ENCODE assay signal across 8 mouse cellular contexts in genomic region chr5:115799016-115799894, GRCm38 (mm10). TPM values are rescaled to one million over a fixed set of nuclear protein-coding genes. Genes with fewer than 3 reads are reported as not detected.
DNase-seq lines count a peak whose midpoint lies in the region; ATAC-seq and TF ChIP-seq lines count a peak whose summit lies in the region.
"Had no signal": no experiment of that assay in that cellular context is flagged by ENCODE, and none has a peak within 500 bp of the region (broad histone marks: within the 10 kb centered on the region; RNA-seq: fewer than 3 reads in every experiment).

No protein-coding gene starts in this region.

- ATAC-seq in heart, embryonic 16.5 days (replicated peaks; ENCODE audit: extremely low read depth, insufficient read depth, low FRiP score) = no peak
- peak; percentile 68 for ATAC-seq in megakaryocyte, adult 5-6 weeks (ENCODE audit: poor library complexity, severe bottlenecking)
- no peak for ATAC-seq in neural tube, embryonic 15.5 days (ENCODE audit: low FRiP score)

- H3K9me3 ChIP-seq in heart, embryonic 16.5 days (replicated peaks; ENCODE audit: control insufficient read depth, low read length) = no peaks in the 10 kb centered on the region
- H3K9me3 ChIP-seq in neural tube, embryonic 15.5 days (replicated peaks) = no peaks in the 10 kb centered on the region
- H3K9me3 ChIP-seq: neural tube, embryonic 12.5 days had no signal

- no peaks in the 10 kb centered on the region for H3K36me3 ChIP-seq in heart, embryonic 16.5 days (ENCODE audit: control insufficient read depth, insufficient read depth)
- no peaks in the 10 kb centered on the region for H3K36me3 ChIP-seq in neural tube, embryonic 15.5 days
- H3K36me3 ChIP-seq: neural tube, embryonic 12.5 days had no signal

- DNase-seq in left cerebral cortex, adult 2 months (ENCODE audit: extremely low spot score in 1 of 2, low spot score in 2 of 2) = no peak
- DNase-seq in left cerebral cortex, postnatal 36 days (ENCODE audit: low spot score in 2 of 2) = no peak
- peak; percentile 16 for DNase-seq in adrenal gland, postnatal 14 days
- no peak for DNase-seq in cerebellum, adult 8-10 months

- H3K4me2 ChIP-seq in heart, embryonic 16.5 days (ENCODE audit: low read depth, low read length) = peak overlapping the region; percentile 59
- H3K4me2 ChIP-seq in neural tube, embryonic 15.5 days = no peak overlapping the region
- H3K4me2 ChIP-seq: neural tube, embryonic 12.5 days had no signal

- 0 out of 2 replicates have a peak overlapping the region, but pooled peaks have one; percentile 34 for H3K9ac ChIP-seq in heart, embryonic 16.5 days (ENCODE audit: low read length)
- H3K9ac ChIP-seq in neural tube, embryonic 15.5 days (replicated peaks) = no peak overlapping the region
- H3K9ac ChIP-seq: neural tube, embryonic 12.5 days had no signal

- no peaks in the 10 kb centered on the region for H3K27me3 ChIP-seq in heart, embryonic 16.5 days (ENCODE audit: control insufficient read depth, insufficient read depth, low read length)
- no peaks in the 10 kb centered on the region for H3K27me3 ChIP-seq in neural tube, embryonic 15.5 days (replicated peaks)
- H3K27me3 ChIP-seq: neural tube, embryonic 12.5 days had no signal

- intact Hi-C loops in left cerebral cortex, adult 2 months (cut with DNase I) = no loop called here
- intact Hi-C loops in left cerebral cortex, postnatal 36 days (cut with DNase I) = no loop called here

- H3K4me1 ChIP-seq in heart, embryonic 16.5 days (ENCODE audit: control insufficient read depth, insufficient read depth, low read length) = no peaks in the 10 kb centered on the region; the same call in 1 of the 2 replicates
- no peaks in the 10 kb centered on the region for H3K4me1 ChIP-seq in neural tube, embryonic 15.5 days
- H3K4me1 ChIP-seq: neural tube, embryonic 12.5 days had no signal

- no peak for TF ChIP-seq CTCF in left cerebral cortex, adult 2 months (IDR thresholded peaks at IDR 0.05)

- WGBS in heart, embryonic 16.5 days = 50% methylated on average over 15 of the region's 15 CpGs
- WGBS in neural tube, embryonic 15.5 days = 78% methylated on average over 15 of the region's 15 CpGs

- H3K27ac ChIP-seq in left cerebral cortex, adult 2 months = no peak overlapping the region
- no peak overlapping the region for H3K27ac ChIP-seq in heart, embryonic 16.5 days (ENCODE audit: low read length)
- H3K27ac ChIP-seq in neural tube, embryonic 15.5 days (replicated peaks) = no peak overlapping the region
- H3K27ac ChIP-seq: neural tube, embryonic 12.5 days had no signal

- peak overlapping the region; percentile 40 for H3K4me3 ChIP-seq in left cerebral cortex, adult 2 months
- H3K4me3 ChIP-seq in heart, embryonic 16.5 days (ENCODE audit: low read length) = peak overlapping the region; percentile 42
- no peak overlapping the region for H3K4me3 ChIP-seq in neural tube, embryonic 15.5 days (replicated peaks)
- H3K4me3 ChIP-seq: neural tube, embryonic 12.5 days had no signal

RNA-seq across cellular contexts. Expression of gene Cit, which starts 45.8 kb away (rescaled TPM):
- 100 to 1,000 TPM; 204 to 209 TPM for total RNA-seq in left cerebral cortex, adult 2 months (2021)
- total RNA-seq in left cerebral cortex, postnatal 36 days (2021) = 100 to 1,000 TPM; 178 to 201 TPM
- 8.7 and 10.3 TPM in 2 replicates for total RNA-seq in adrenal gland, postnatal 14 days (2021)
- polyA plus RNA-seq in heart, embryonic 16.5 days (2015; fragmentation: Nextera tagmentation; extraction: Ambion mirVana) = 21.7 and 23.1 TPM in 2 replicates
- total RNA-seq in megakaryocyte, adult 5-6 weeks (2015) = 21.9 and 26.8 TPM in 2 replicates
- total RNA-seq in megakaryocyte, adult 5-6 weeks (2017) = 35.0 and 41.8 TPM in 2 replicates
- 38.8 and 40.1 TPM in 2 replicates for polyA plus RNA-seq in neural tube, embryonic 15.5 days (2015; fragmentation: Nextera tagmentation; extraction: Ambion mirVana)

Comparison
In these comparisons a context has a peak if more than half of its experiments do, and no peak if none do; other contexts are left out.
1. RNA of gene Cit, which starts 45.8 kb away (total RNA-seq): 204 to 209 TPM in left cerebral cortex, adult 2 months and 178 to 201 TPM in left cerebral cortex, postnatal 36 days; 21.9 to 41.8 TPM in megakaryocyte, adult 5-6 weeks and 8.7 to 10.3 TPM in adrenal gland, postnatal 14 days; every median in the first group is over 4 times any median in the second.